Mouse (Mus musculus) testis, adult 2 months (tissue): ENCODE results near the gene Snca. TPM values are rescaled to one million over a fixed set of nuclear protein-coding genes. Genes with fewer than 3 reads are reported as not detected.

Experiments used
- H3K27ac ChIP-seq: fragments of 200-500 bp; 2 replicates; pipeline ENCODE4 v1.5.1; 2012; ENCODE audit warnings: low read depth, low read length; ENCODE audit not compliant: control insufficient read depth, insufficient read depth
- H3K27me3 ChIP-seq: fragments of 200-500 bp; 2 replicates; pipeline ENCODE4 v1.6.1; 2012; ENCODE audit warnings: mild to moderate bottlenecking, low read length, moderate library complexity; ENCODE audit not compliant: control insufficient read depth, insufficient read depth
- H3K36me3 ChIP-seq: fragments of 200-500 bp; 2 replicates; pipeline ENCODE4 v1.6.1; 2012; ENCODE audit warnings: mild to moderate bottlenecking, low read length; ENCODE audit not compliant: control insufficient read depth, insufficient read depth
- H3K4me1 ChIP-seq: fragments of 200-500 bp; 2 replicates; pipeline ENCODE4 v1.6.1; 2012; ENCODE audit warnings: low read length; ENCODE audit not compliant: control insufficient read depth, insufficient read depth
- H3K4me3 ChIP-seq: fragments of 200-500 bp; 2 replicates; pipeline ENCODE4 v1.5.1; 2012; ENCODE audit warnings: low read depth, mild to moderate bottlenecking, low read length, moderate library complexity, mixed read lengths; ENCODE audit not compliant: control insufficient read depth
- CTCF ChIP-seq: fragments of 200-500 bp; IDR thresholded peaks from 2 replicates; pipeline ENCODE4 v1.5.1; 2012; ENCODE audit warnings: low read depth, mild to moderate bottlenecking, inconsistent platforms, low read length, moderate library complexity; ENCODE audit not compliant: control insufficient read depth, insufficient read depth, insufficient replicate concordance
- POLR2A ChIP-seq: fragments of 200-500 bp; IDR thresholded peaks from 2 replicates; pipeline ENCODE4 v1.6.1; 2012; ENCODE audit warnings: low read depth, mild to moderate bottlenecking, inconsistent platforms, low read length, moderate library complexity; ENCODE audit not compliant: control insufficient read depth
- polyA plus RNA-seq: library from polyadenylated mRNA; depleted of rRNA; stranded (reverse); fragments of >200 nt; gene quantifications from 2 replicates; pipeline ENCODE4 v1.2.3, GENCODE M21; 2012; rRNA removed

Gene Snca
- polyA plus RNA-seq = 0.12 and 0.17 TPM in 2 replicates

- TF ChIP-seq POLR2A = no peak
- TF ChIP-seq CTCF = no peak
- H3K4me3 ChIP-seq = peak within 1 kb of the TSS; percentile 57
- no peaks in the 10 kb centered on the region for H3K36me3 ChIP-seq
- no peak within 1 kb of the TSS for H3K27ac ChIP-seq
- peaks cover 10% of the 10 kb centered on the region for H3K4me1 ChIP-seq
- H3K27me3 ChIP-seq = no peaks in the 10 kb centered on the region
Measured at GRCm38 (mm10) chr6:60829282-60829891, at the start of gene Snca. Gene Snca, minus strand, starts transcription at chr6:60829855.

- Histone ChIP-seq H3K4me3 (no peak overlapping the region), H3K27me3 (no peaks in the 10 kb centered on the region), H3K27ac (no peak overlapping the region), H3K36me3 (no peaks in the 10 kb centered on the region), H3K4me1 (no peaks in the 10 kb centered on the region)
- TF ChIP-seq CTCF (no peak), POLR2A (no peak)
Measured at GRCm38 (mm10) chr6:60870126-60870525, 40.5 kb upstream of the Snca start.

DNA sequence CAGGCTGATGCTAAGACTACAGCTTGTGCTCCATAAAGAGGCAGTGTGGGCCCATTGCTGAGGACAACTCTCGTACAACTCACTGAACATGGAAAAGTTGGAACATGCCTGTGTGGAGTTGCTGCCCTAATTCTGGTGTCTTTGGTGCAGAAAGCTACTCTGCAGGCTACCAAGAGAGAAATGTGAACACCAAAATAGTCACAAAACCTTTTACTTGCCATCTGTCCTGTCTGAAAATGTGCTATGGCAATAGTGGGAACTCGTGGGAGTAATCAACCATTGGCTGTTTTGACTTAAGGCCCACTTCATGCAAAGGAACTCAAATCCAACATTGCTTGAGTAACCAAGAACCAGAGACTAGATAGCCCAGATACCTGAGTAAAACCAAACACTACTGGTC, 26.9 kb upstream of the Snca start:
- Histone ChIP-seq H3K27ac (no peak overlapping the region), H3K4me3 (no peak overlapping the region), H3K36me3 (no peaks in the 10 kb centered on the region), H3K27me3 (no peaks in the 10 kb centered on the region), H3K4me1 (no peaks in the 10 kb centered on the region)
- TF ChIP-seq CTCF = no peak
- TF ChIP-seq POLR2A = no peak

DNA sequence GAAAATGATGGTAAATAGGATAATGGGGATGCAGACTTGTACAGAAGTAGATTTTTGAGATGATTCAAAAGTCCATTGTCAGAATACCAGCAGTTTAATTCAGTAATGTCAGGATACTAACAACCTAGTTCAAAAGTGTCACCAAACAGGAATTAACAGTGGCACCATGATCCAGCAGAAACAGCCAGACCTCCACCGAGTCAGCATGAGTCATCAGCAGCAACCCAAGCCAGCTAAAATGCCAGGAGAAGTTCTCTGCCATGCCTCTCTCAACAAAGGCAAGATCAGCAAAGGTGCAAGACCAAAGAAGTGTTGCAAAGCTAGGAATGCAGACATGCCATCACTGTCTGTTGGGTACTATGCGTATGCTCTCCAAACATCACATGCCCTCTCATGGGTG, 22.0 kb upstream of the Snca start:
- H3K36me3 ChIP-seq = no peaks in the 10 kb centered on the region
- H3K27ac ChIP-seq = no peak overlapping the region
- H3K27me3 ChIP-seq = no peaks in the 10 kb centered on the region
- no peak for TF ChIP-seq CTCF
- TF ChIP-seq POLR2A = no peak
- no peaks in the 10 kb centered on the region for H3K4me1 ChIP-seq
- no peak overlapping the region for H3K4me3 ChIP-seq

DNA sequence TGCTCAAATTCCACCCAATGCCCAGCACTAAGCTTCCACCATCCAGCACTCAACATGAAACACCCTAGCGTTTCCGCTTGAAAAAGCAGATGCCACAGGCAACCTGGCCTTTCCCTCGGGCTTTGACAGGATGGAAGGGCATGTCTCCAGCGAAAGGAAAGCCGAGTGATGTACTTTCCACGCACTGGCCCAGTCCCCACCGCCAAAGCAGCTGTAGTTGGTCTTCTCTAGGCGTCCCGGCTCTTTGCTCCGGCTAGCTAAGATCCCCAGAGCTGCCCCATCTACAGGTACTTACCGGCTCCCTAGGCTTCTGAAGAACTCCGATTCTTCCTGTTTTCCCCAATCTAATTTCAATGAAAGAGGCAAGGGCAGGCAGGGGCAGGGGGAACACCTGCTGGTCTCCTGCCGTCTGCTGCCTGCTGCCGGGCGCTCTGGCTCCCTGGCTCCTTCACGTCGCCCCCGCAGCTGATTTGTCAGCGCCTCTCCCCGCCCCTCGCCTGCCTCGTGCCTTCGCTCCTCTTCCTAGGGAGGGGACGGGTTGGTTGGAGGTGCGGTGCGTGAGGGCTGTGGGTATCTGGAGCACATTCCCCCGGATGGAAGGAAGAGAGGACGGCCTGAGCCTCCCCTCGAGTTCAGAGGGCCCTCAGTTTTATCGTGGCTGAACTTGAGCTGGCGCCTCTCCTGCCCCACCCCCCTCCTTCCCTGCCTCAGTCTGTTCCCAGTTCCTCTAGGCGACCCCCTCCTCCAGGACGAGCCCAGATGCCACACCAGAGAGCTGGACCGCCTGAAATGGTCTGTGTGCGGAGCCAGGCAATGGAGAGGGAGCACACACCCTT, 1.0 kb downstream of the Snca start:
- Histone ChIP-seq H3K4me3 (peak overlapping the region; percentile 57), H3K36me3 (no peaks in the 10 kb centered on the region), H3K27ac (no peak overlapping the region), H3K4me1 (peaks cover 10% of the 10 kb centered on the region), H3K27me3 (no peaks in the 10 kb centered on the region)
- no peak for TF ChIP-seq CTCF
- no peak for TF ChIP-seq POLR2A

DNA sequence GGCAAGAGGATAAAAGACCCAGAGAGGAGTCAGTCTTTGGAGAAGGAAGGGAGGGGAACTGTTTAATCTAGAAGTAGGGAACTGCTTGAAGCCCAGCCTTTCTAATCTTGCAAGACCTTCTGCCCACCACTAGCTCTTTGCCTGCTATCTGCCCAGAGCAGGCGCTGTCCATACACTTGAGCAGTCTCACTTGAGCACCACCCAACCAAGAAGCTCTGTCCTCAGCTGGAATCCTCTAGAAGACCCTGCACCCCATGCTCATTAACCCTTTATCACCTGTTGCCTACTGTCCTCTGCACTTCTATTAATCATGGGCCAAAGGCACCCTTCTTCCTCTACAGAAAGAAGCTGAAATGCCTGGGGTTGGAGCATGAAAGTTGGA, 1.6 kb downstream of the Snca start:
- H3K27me3 ChIP-seq = no peaks in the 10 kb centered on the region
- H3K4me1 ChIP-seq = peaks cover 10% of the 10 kb centered on the region
- H3K4me3 ChIP-seq = no peak overlapping the region
- H3K36me3 ChIP-seq = no peaks in the 10 kb centered on the region
- no peak overlapping the region for H3K27ac ChIP-seq
- no peak for TF ChIP-seq CTCF
- TF ChIP-seq POLR2A = no peak

DNA sequence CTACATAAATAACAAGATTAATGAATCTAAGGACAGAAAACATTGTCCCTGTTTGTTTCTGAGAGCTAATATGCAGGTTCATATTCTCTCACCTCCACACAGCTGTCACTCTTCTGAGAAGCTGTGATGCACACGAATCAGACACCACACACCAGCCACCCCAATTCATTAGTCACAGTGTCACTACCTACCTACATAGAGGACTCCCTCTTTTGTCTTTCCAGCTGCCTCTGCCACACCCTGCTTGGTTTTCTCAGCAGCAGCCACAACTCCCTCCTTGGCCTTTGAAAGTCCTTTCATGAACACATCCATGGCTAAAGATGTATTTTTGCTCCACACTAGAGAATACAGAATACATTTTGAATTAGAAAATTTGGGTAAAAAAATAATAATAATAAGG, 2.4 kb downstream of the Snca start:
- Histone ChIP-seq H3K27ac (no peak overlapping the region), H3K4me3 (no peak overlapping the region), H3K36me3 (no peaks in the 10 kb centered on the region), H3K27me3 (no peaks in the 10 kb centered on the region), H3K4me1 (peaks cover 10% of the 10 kb centered on the region)
- TF ChIP-seq CTCF (no peak), POLR2A (no peak)
